Mouse (Mus musculus) heart, adult 18-20 months (tissue): Measurements from ENCODE around the gene Fam229a. TPM values are rescaled to one million over a fixed set of nuclear protein-coding genes. Genes with fewer than 3 reads are reported as not detected.

Experiments used
- DNase-seq, 2 experiments: peaks; one replicate each; pipeline ENCODE4 v3.0.0; 2021 to 2022; ENCODE audit warnings: mixed read lengths in 1 of 2
- total RNA-seq, 2 experiments: library from RNA; stranded (reverse); gene quantifications; 2 replicates each; pipeline ENCODE4 v1.2.3; 2021

The Fam229a gene
- total RNA-seq, 2 experiments from 2014 or later, result 0.57 TPM; not detected in 1

- peak; percentile 36 to 53 for DNase-seq
Measured at GRCm38 (mm10) chr4:129495672-129496562, 4.9 kb downstream of the Fam229a start.

- DNase-seq, result peak; percentile 51 to 75
Measured at GRCm38 (mm10) chr4:129496631-129497030, 5.6 kb downstream of the Fam229a start.

- no peak for DNase-seq
Measured at GRCm38 (mm10) chr4:129498941-129499340, 8.0 kb downstream of the Fam229a start.

- DNase-seq, result no peak
Measured at GRCm38 (mm10) chr4:129500017-129500416, 9.0 kb downstream of the Fam229a start.

GRCm38 (mm10) chr4:129500607-129501566 lies 9.9 kb downstream of the Fam229a start:
- peak; percentile 91 to 94 for DNase-seq

GRCm38 (mm10) chr4:129502327-129502888 lies 11.4 kb downstream of the Fam229a start:
- DNase-seq, result no peak

GRCm38 (mm10) chr4:129502901-129503444 lies 12.0 kb downstream of the Fam229a start:
- peak in 1 of 2 experiments; percentile 24 for DNase-seq

- DNase-seq, result no peak
Measured at GRCm38 (mm10) chr4:129505511-129505910, 14.5 kb downstream of the Fam229a start.

GRCm38 (mm10) chr4:129507434-129508236 lies 16.6 kb downstream of the Fam229a start:
- peak in 1 of 2 experiments; percentile 54 for DNase-seq

- peak in 1 of 2 experiments; percentile 51 for DNase-seq
Measured at GRCm38 (mm10) chr4:129508237-129508515, 17.2 kb downstream of the Fam229a start.

- DNase-seq, result peak in 1 of 2 experiments; percentile 16
Measured at GRCm38 (mm10) chr4:129508834-129509600, 18.0 kb downstream of the Fam229a start.

- DNase-seq, result no peak
Measured at GRCm38 (mm10) chr4:129509650-129510049, 18.7 kb downstream of the Fam229a start.

GRCm38 (mm10) chr4:129510723-129511412 lies 19.9 kb downstream of the Fam229a start:
- DNase-seq, result no peak

- no peak for DNase-seq
Measured at GRCm38 (mm10) chr4:129511413-129512096, 20.6 kb downstream of the Fam229a start.

GRCm38 (mm10) chr4:129513086-129513767 lies 22.2 kb downstream of the Fam229a start, which contains the start of gene Marcksl1:
TSS of gene Marcksl1 (plus strand) at chr4:129513581.
- peak; percentile 81 to 85 for DNase-seq

- DNase-seq, result no peak
Measured at GRCm38 (mm10) chr4:129513891-129514290, 22.9 kb downstream of the Fam229a start.

GRCm38 (mm10) chr4:129514300-129514898 lies 23.4 kb downstream of the Fam229a start:
- peak; percentile 50 to 54 for DNase-seq

- DNase-seq, result no peak
Measured at GRCm38 (mm10) chr4:129516925-129517324, 25.9 kb downstream of the Fam229a start.
